Comparison of ENCODE assay signal across 19 mouse cellular contexts in genomic region chr19:45412694-45413093, GRCm38 (mm10). TPM values are rescaled to one million over a fixed set of nuclear protein-coding genes. Genes with fewer than 3 reads are reported as not detected.
DNase-seq lines count a peak whose midpoint lies in the region; ATAC-seq lines count a peak whose summit lies in the region.
"Had no signal": no experiment of that assay in that cellular context is flagged by ENCODE, and none has a peak within 500 bp of the region (broad histone marks: within the 10 kb centered on the region; RNA-seq: fewer than 3 reads in every experiment).

No protein-coding gene starts in this region.

- peak; percentile 37 to 53 for DNase-seq in cerebellum, postnatal 14 days
- DNase-seq in cerebellum, postnatal 4 days (ENCODE audit: low spot score in 2 of 2): no peak
- peak; percentile 58 for DNase-seq in kidney, adult 9 months
- peak; percentile 33 for DNase-seq in adipocyte (ENCODE audit: low spot score)
- peak; percentile 36 for DNase-seq in brain, adult 2 months (ENCODE audit: low read depth, low spot score)
- DNase-seq: gastrocnemius, postnatal 25 days; liver, embryonic 13.5 days; spleen, adult 18-20 months; thymus, postnatal 25 days had no signal

- no peaks in the 10 kb centered on the region for H3K4me1 ChIP-seq in kidney, embryonic 16.5 days (ENCODE audit: insufficient read depth, low read length)
- no peaks in the 10 kb centered on the region for H3K4me1 ChIP-seq in hindbrain, embryonic 13.5 days (replicated peaks)
- H3K4me1 ChIP-seq: embryonic facial prominence, embryonic 12.5 days; hindbrain, embryonic 10.5 days; limb, embryonic 12.5 days; liver, embryonic 13.5 days; neural tube, embryonic 15.5 days had no signal

- no peak overlapping the region for H3K27ac ChIP-seq in kidney, embryonic 16.5 days (ENCODE audit: low read length)
- no peak overlapping the region for H3K27ac ChIP-seq in hindbrain, embryonic 13.5 days
- H3K27ac ChIP-seq: embryonic facial prominence, embryonic 12.5 days; hindbrain, embryonic 10.5 days; limb, embryonic 12.5 days; liver, embryonic 13.5 days; neural tube, embryonic 15.5 days had no signal

- WGBS in kidney, embryonic 16.5 days: 91% methylated on average over 3 of the region's 3 CpGs
- 92% methylated on average over 3 of the region's 3 CpGs for WGBS in hindbrain, embryonic 13.5 days

- no peak overlapping the region for H3K4me3 ChIP-seq in kidney, embryonic 16.5 days (ENCODE audit: low read length)
- no peak overlapping the region for H3K4me3 ChIP-seq in hindbrain, embryonic 13.5 days
- H3K4me3 ChIP-seq: embryonic facial prominence, embryonic 12.5 days; erythroblast, embryonic 14.5 days; hindbrain, embryonic 10.5 days; limb, embryonic 12.5 days; liver, embryonic 13.5 days; neural tube, embryonic 15.5 days had no signal

- no peaks in the 10 kb centered on the region for H3K9me3 ChIP-seq in kidney, embryonic 16.5 days (ENCODE audit: low read length)
- H3K9me3 ChIP-seq in hindbrain, embryonic 13.5 days: no peaks in the 10 kb centered on the region
- H3K9me3 ChIP-seq: embryonic facial prominence, embryonic 12.5 days; hindbrain, embryonic 10.5 days; limb, embryonic 12.5 days; liver, embryonic 13.5 days; neural tube, embryonic 15.5 days had no signal

- no peak overlapping the region for H3K9ac ChIP-seq in kidney, embryonic 16.5 days (replicated peaks; ENCODE audit: low read length)
- no peak overlapping the region for H3K9ac ChIP-seq in hindbrain, embryonic 13.5 days
- H3K9ac ChIP-seq: embryonic facial prominence, embryonic 12.5 days; limb, embryonic 12.5 days; liver, embryonic 13.5 days; neural tube, embryonic 15.5 days had no signal

- no peak for ATAC-seq in kidney, embryonic 16.5 days (ENCODE audit: low FRiP score, low TSS enrichment)
- no peak for ATAC-seq in hindbrain, embryonic 13.5 days (ENCODE audit: low FRiP score)
- no peak for ATAC-seq in granulocyte monocyte progenitor cell, adult 5-6 weeks (replicated peaks; ENCODE audit: poor library complexity, severe bottlenecking)
- ATAC-seq: forebrain, embryonic 14.5 days; midbrain, embryonic 16.5 days had no signal

- no peaks in the 10 kb centered on the region for H3K27me3 ChIP-seq in kidney, embryonic 16.5 days (ENCODE audit: insufficient read depth, low read length)
- H3K27me3 ChIP-seq in hindbrain, embryonic 13.5 days: no peaks in the 10 kb centered on the region
- H3K27me3 ChIP-seq: embryonic facial prominence, embryonic 12.5 days; limb, embryonic 12.5 days; liver, embryonic 13.5 days; neural tube, embryonic 15.5 days had no signal

- no peaks in the 10 kb centered on the region for H3K36me3 ChIP-seq in kidney, embryonic 16.5 days (ENCODE audit: insufficient read depth, low read length)
- H3K36me3 ChIP-seq in hindbrain, embryonic 13.5 days: 0 out of 2 replicates have a peak, but pooled peaks cover 3% of the 10 kb centered on the region
- H3K36me3 ChIP-seq: embryonic facial prominence, embryonic 12.5 days; neural tube, embryonic 15.5 days had no signal

- H3K4me2 ChIP-seq in kidney, embryonic 16.5 days (replicated peaks; ENCODE audit: low read depth, low read length): no peak overlapping the region
- no peak overlapping the region for H3K4me2 ChIP-seq in hindbrain, embryonic 13.5 days
- H3K4me2 ChIP-seq: embryonic facial prominence, embryonic 12.5 days; limb, embryonic 12.5 days; liver, embryonic 13.5 days; neural tube, embryonic 15.5 days had no signal

RNA-seq across cellular contexts. Expression of gene Btrc, which starts 49.2 kb away (rescaled TPM):
- polyA plus RNA-seq in kidney, embryonic 16.5 days (2015; fragmentation: Nextera tagmentation; extraction: Ambion mirVana): 53.7 and 54.3 TPM in 2 replicates
- polyA plus RNA-seq in hindbrain, embryonic 13.5 days (2015; fragmentation: Nextera tagmentation; extraction: Ambion mirVana): 67.5 and 71.6 TPM in 2 replicates
- total RNA-seq in granulocyte monocyte progenitor cell, adult 5-6 weeks (2014; fragmentation: Nextera tagmentation): 19.4 and 20.1 TPM in 2 replicates
- total RNA-seq in granulocyte monocyte progenitor cell, adult 5-6 weeks (2017): 16.0 and 17.6 TPM in 2 replicates

Comparison
In these comparisons a context has a peak if more than half of its experiments do, and no peak if none do; other contexts are left out.
1. DNase-seq: peak in cerebellum, postnatal 14 days (2 of 2), kidney, adult 9 months (single experiment), adipocyte (single experiment) and brain, adult 2 months (single experiment); none in cerebellum, postnatal 4 days (0 of 2).